In the genomic region with DNA sequence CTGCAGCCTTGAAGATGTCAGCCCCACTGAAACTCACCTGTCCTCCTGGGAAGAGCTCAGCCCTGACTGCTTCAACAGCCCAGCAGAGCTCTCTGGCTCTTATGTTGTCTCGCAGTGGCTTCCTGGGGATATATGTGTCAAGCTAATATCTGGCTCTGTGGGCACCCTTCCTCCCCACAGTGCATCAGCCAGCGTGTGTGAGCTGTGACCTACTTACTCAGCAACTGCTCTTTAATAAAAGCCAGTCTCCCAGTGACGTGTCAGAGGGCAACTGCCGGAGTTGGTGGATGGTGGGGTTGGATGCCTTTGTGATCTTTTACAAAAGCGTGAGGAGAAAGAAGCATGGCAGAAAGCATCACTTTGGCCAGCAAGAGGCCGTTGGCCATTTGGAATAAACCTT, we compare ENCODE assay signal across 21 mouse cellular contexts. TPM values are rescaled to one million over a fixed set of nuclear protein-coding genes. Genes with fewer than 3 reads are reported as not detected.
A peak's percentile ranks its signal among the peaks of the same experiment; 100 is the strongest.
DNase-seq lines count a peak whose midpoint lies in the region; ATAC-seq and TF ChIP-seq lines count a peak whose summit lies in the region.
"Had no signal": no experiment of that assay in that cellular context is flagged by ENCODE, and none has a peak within 500 bp of the region (broad histone marks: within the 10 kb centered on the region; RNA-seq: fewer than 3 reads in every experiment).

No protein-coding gene starts in this region.

- WGBS in heart, adult 2 months = 69% methylated on average over 6 of the region's 6 CpGs
- WGBS in heart, embryonic 12.5 days = 81% methylated on average over 6 of the region's 6 CpGs
- 79% methylated on average over 6 of the region's 6 CpGs for WGBS in midbrain, embryonic 13.5 days
- 62% methylated on average over 6 of the region's 6 CpGs for WGBS in midbrain, postnatal 0 days

- H3K27me3 ChIP-seq in heart, adult 2 months (ENCODE audit: control insufficient read depth, insufficient read depth, low read length) = no peaks in the 10 kb centered on the region
- no peaks in the 10 kb centered on the region for H3K27me3 ChIP-seq in heart, embryonic 12.5 days (replicated peaks)
- no peaks in the 10 kb centered on the region for H3K27me3 ChIP-seq in midbrain, embryonic 13.5 days
- H3K27me3 ChIP-seq in midbrain, postnatal 0 days (ENCODE audit: insufficient read depth, low read length) = no peaks in the 10 kb centered on the region
- H3K27me3 ChIP-seq in myocyte (ENCODE audit: control insufficient read depth, insufficient read depth, insufficient read length) = no peaks in the 10 kb centered on the region
- H3K27me3 ChIP-seq: embryonic facial prominence, embryonic 13.5 days; hindbrain, embryonic 13.5 days had no signal

- no peaks in the 10 kb centered on the region for H3K9me3 ChIP-seq in heart, embryonic 12.5 days (replicated peaks)
- no peaks in the 10 kb centered on the region for H3K9me3 ChIP-seq in midbrain, embryonic 13.5 days
- no peaks in the 10 kb centered on the region for H3K9me3 ChIP-seq in midbrain, postnatal 0 days (ENCODE audit: low read length)
- H3K9me3 ChIP-seq: embryonic facial prominence, embryonic 13.5 days; hindbrain, embryonic 13.5 days had no signal

- TF ChIP-seq CTCF in heart, adult 2 months (IDR thresholded peaks at IDR 0.05) = no peak
- no peak for TF ChIP-seq CTCF in midbrain, postnatal 0 days (IDR thresholded peaks at IDR 0.05)

- TF ChIP-seq POLR2A in heart, adult 2 months (IDR thresholded peaks at IDR 0.05; ENCODE audit: insufficient read depth, low read depth, low read length) = no peak
- no peak for TF ChIP-seq POLR2A in myocyte (IDR thresholded peaks at IDR 0.05; ENCODE audit: insufficient read length, low read depth)

- peak overlapping the region; percentile 64 for H3K27ac ChIP-seq in heart, adult 2 months
- no peak overlapping the region for H3K27ac ChIP-seq in heart, embryonic 12.5 days (ENCODE audit: poor library complexity, severe bottlenecking)
- H3K27ac ChIP-seq in midbrain, embryonic 13.5 days = no peak overlapping the region
- H3K27ac ChIP-seq in midbrain, postnatal 0 days (ENCODE audit: low read depth, low read length) = no peak overlapping the region
- H3K27ac ChIP-seq: embryonic facial prominence, embryonic 13.5 days; hindbrain, embryonic 13.5 days; kidney, postnatal 0 days; liver, embryonic 14.5 days had no signal

- no peak for TF ChIP-seq EP300 in heart, adult 2 months (IDR thresholded peaks at IDR 0.05; ENCODE audit: insufficient read depth, low read depth, low read length)

- DNase-seq in heart, adult 2 months = peak in 1 of 2 experiments; percentile 13
- no peak for DNase-seq in midbrain, postnatal 0 days (ENCODE audit: low spot score)
- no peak for DNase-seq in spleen, postnatal 14 days (ENCODE audit: low spot score in 2 of 2)
- DNase-seq in kidney, postnatal 10 days = no peak
- DNase-seq: adrenal gland, postnatal 25 days; cerebellum, adult 9-10 months; heart, postnatal 4 days; kidney, adult 8-10 months; liver; lung, adult 2 months; lung, postnatal 10 days; midbrain, embryonic 14.5 days had no signal

- H3K79me2 ChIP-seq in heart, adult 2 months (replicated peaks; ENCODE audit: control insufficient read depth, insufficient read depth, low read length) = no peaks in the 10 kb centered on the region
- peaks cover 56% of the 10 kb centered on the region for H3K79me2 ChIP-seq in myocyte (ENCODE audit: control insufficient read depth, insufficient read depth)

- H3K4me2 ChIP-seq in heart, embryonic 12.5 days = no peak overlapping the region
- H3K4me2 ChIP-seq in midbrain, embryonic 13.5 days (replicated peaks) = no peak overlapping the region
- H3K4me2 ChIP-seq in midbrain, postnatal 0 days (ENCODE audit: low read depth, low read length, poor library complexity, severe bottlenecking) = no peak overlapping the region
- H3K4me2 ChIP-seq in myocyte (ENCODE audit: low read depth) = peak overlapping the region; percentile 80
- H3K4me2 ChIP-seq: embryonic facial prominence, embryonic 13.5 days; hindbrain, embryonic 13.5 days had no signal

- peaks cover 13% of the 10 kb centered on the region for H3K4me1 ChIP-seq in heart, adult 2 months (ENCODE audit: control insufficient read depth, insufficient read depth, low read length)
- H3K4me1 ChIP-seq in heart, embryonic 12.5 days (replicated peaks) = peaks cover 74% of the 10 kb centered on the region
- H3K4me1 ChIP-seq in midbrain, embryonic 13.5 days (replicated peaks) = peaks cover 14% of the 10 kb centered on the region
- H3K4me1 ChIP-seq in midbrain, postnatal 0 days (ENCODE audit: insufficient read depth, low read length) = no peaks in the 10 kb centered on the region

- no peak overlapping the region for H3K4me3 ChIP-seq in heart, adult 2 months
- no peak overlapping the region for H3K4me3 ChIP-seq in heart, embryonic 12.5 days
- H3K4me3 ChIP-seq in midbrain, embryonic 13.5 days (replicated peaks) = no peak overlapping the region
- H3K4me3 ChIP-seq in midbrain, postnatal 0 days (ENCODE audit: low read depth, low read length) = no peak overlapping the region
- H3K4me3 ChIP-seq in myocyte = peak overlapping the region; percentile 25
- H3K4me3 ChIP-seq: embryonic facial prominence, embryonic 13.5 days; hindbrain, embryonic 13.5 days had no signal

- H3K9ac ChIP-seq in heart, adult 2 months (ENCODE audit: low read depth, low read length) = no peak overlapping the region
- H3K9ac ChIP-seq in heart, embryonic 12.5 days = no peak overlapping the region
- H3K9ac ChIP-seq in midbrain, embryonic 13.5 days (replicated peaks) = 0 out of 2 replicates have a peak overlapping the region, but pooled peaks have one; percentile 3
- H3K9ac ChIP-seq in midbrain, postnatal 0 days (replicated peaks; ENCODE audit: low read length, poor library complexity, severe bottlenecking) = no peak overlapping the region
- H3K9ac ChIP-seq: embryonic facial prominence, embryonic 13.5 days; hindbrain, embryonic 13.5 days; liver, embryonic 14.5 days had no signal

- ATAC-seq in heart, embryonic 12.5 days (ENCODE audit: insufficient number of reproducible peaks, low FRiP score) = no peak
- ATAC-seq in midbrain, embryonic 13.5 days = no peak
- ATAC-seq in midbrain, postnatal 0 days (ENCODE audit: low FRiP score) = no peak
- ATAC-seq: forebrain, embryonic 16.5 days; intestine, embryonic 16.5 days had no signal

- peaks cover 2% of the 10 kb centered on the region; the same call in 1 of the 2 replicates for H3K36me3 ChIP-seq in heart, adult 2 months (ENCODE audit: control insufficient read depth, insufficient read depth, low read length)
- H3K36me3 ChIP-seq in heart, embryonic 12.5 days = no peaks in the 10 kb centered on the region
- H3K36me3 ChIP-seq in midbrain, embryonic 13.5 days = no peaks in the 10 kb centered on the region
- H3K36me3 ChIP-seq in midbrain, postnatal 0 days (ENCODE audit: insufficient read depth, low read length) = no peaks in the 10 kb centered on the region
- no peaks in the 10 kb centered on the region for H3K36me3 ChIP-seq in myocyte (ENCODE audit: control insufficient read depth, insufficient read depth)
- H3K36me3 ChIP-seq: embryonic facial prominence, embryonic 13.5 days; hindbrain, embryonic 13.5 days had no signal

- intact Hi-C loops in heart, adult 2 months (cut with DNase I) = no loop called here

- no peak overlapping the region for H3ac ChIP-seq in myocyte (ENCODE audit: control insufficient read depth, insufficient read length)

TF ChIP-seq in myocyte, 11 proteins besides CTCF, POLR2A, EP300 and RAD21:
- TF ChIP-seq TCF12 (IDR thresholded peaks at IDR 0.05; ENCODE audit: insufficient read depth, poor library complexity, severe bottlenecking) (no peak), SRF (IDR thresholded peaks at IDR 0.05; ENCODE audit: control insufficient read depth, insufficient read length, low read depth) (no peak), MYOD1 (IDR thresholded peaks at IDR 0.05; ENCODE audit: control insufficient read depth in 1 of 3, insufficient read length in 2 of 3, low read depth in 2 of 3) (no peak), USF1 (IDR thresholded peaks at IDR 0.05; ENCODE audit: low read depth) (no peak), REST (IDR thresholded peaks at IDR 0.05; ENCODE audit: insufficient read depth, insufficient read length) (no peak), MAX (IDR thresholded peaks at IDR 0.05; ENCODE audit: low read depth) (no peak)

RNA-seq across cellular contexts. Expression of a gene that starts 42.8 kb away (rescaled TPM):
- 10 to 100 TPM; 43.7 to 58.1 TPM for total RNA-seq in heart, adult 2 months (2021)
- 21.2 and 25.8 TPM in 2 replicates for polyA plus RNA-seq in heart, adult 2 months (2012; rRNA removed)
- polyA plus RNA-seq in heart, embryonic 12.5 days (2016; fragmentation: Nextera tagmentation; extraction: Ambion mirVana) = 3.8 and 3.9 TPM in 2 replicates
- 0.28 and 0.36 TPM in 2 replicates for polyA plus RNA-seq in midbrain, embryonic 13.5 days (2015; fragmentation: Nextera tagmentation; extraction: Ambion mirVana)
- 3.1 and 4.0 TPM in 2 replicates for total RNA-seq in midbrain, postnatal 0 days (2014; rRNA removed)
- polyA plus RNA-seq in midbrain, postnatal 0 days (2015; fragmentation: Nextera tagmentation; extraction: Ambion mirVana) = 1.8 and 2.3 TPM in 2 replicates
- polyA plus RNA-seq in myocyte (2012; fragmentation: generic; extraction: Trizol) = 32.1 TPM
